Mouse (Mus musculus): ENCODE results near the gene Elovl2.

DNA sequence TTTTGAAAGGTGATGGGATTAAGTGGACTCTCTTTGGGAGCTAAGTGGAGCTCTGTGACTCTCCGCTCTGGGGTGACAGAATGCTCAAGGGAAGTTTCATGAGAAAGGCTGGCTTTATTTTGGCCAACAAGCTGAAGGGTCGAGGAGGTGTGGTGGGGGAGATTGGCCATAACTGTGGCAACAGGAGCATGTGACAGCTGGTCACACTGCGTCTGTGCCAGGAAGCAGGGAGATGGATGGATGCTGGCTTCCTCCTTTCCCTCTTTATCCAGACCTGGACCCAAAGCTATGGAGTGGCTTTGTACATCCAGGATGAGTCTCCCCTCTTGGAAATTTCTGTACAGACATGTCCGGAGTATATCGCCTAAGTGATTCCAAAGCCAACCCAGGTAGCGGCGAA, 13.0 kb upstream of the Elovl2 start:
- TF ChIP-seq CTCF (conservative IDR thresholded peaks at IDR 0.05; ENCODE audit: low read length) (no peak), NANOG (IDR thresholded peaks at IDR 0.05; ENCODE audit: borderline replicate concordance, low read length) (no peak)
